Mouse (Mus musculus) testis, adult 2 months (tissue): ENCODE results near the gene Pkig.

Source experiments
- CTCF ChIP-seq: fragments of 200-500 bp; IDR thresholded peaks from 2 replicates; pipeline ENCODE4 v1.5.1; 2012; ENCODE audit warnings: low read depth, mild to moderate bottlenecking, inconsistent platforms, low read length, moderate library complexity; ENCODE audit not compliant: control insufficient read depth, insufficient read depth, insufficient replicate concordance
- POLR2A ChIP-seq: fragments of 200-500 bp; IDR thresholded peaks from 2 replicates; pipeline ENCODE4 v1.6.1; 2012; ENCODE audit warnings: low read depth, mild to moderate bottlenecking, inconsistent platforms, low read length, moderate library complexity; ENCODE audit not compliant: control insufficient read depth

GRCm38 (mm10) chr2:163615906-163616651 is 42.1 kb upstream of the Pkig start:
- no peak for TF ChIP-seq CTCF
- TF ChIP-seq POLR2A = no peak
